Mouse (Mus musculus) kidney, embryonic 14.5 days (tissue): ENCODE data around the gene Pde10a. TPM values are rescaled to one million over a fixed set of nuclear protein-coding genes. Genes with fewer than 3 reads are reported as not detected.

Experiments used
- ATAC-seq: fragments of 200-750 bp; cut with Nextera tagmentation; 2 replicates; pipeline ENCODE4 v1.8.0; 2017; ENCODE audit warnings: moderate number of reproducible peaks, mild to moderate bottlenecking, moderate TSS enrichment, moderate library complexity; ENCODE audit not compliant: low FRiP score, low TSS enrichment
- H3K27ac ChIP-seq: fragments of 300-500 bp; sonication (generic); 2 replicates; pipeline ENCODE4 v1.5.1; 2014; ENCODE audit warnings: low read depth, mild to moderate bottlenecking, low read length, moderate library complexity, mixed read lengths
- H3K27me3 ChIP-seq: fragments of 300-500 bp; sonication (generic); 2 replicates; pipeline ENCODE4 v1.6.1; 2014; ENCODE audit warnings: mild to moderate bottlenecking, low read length; ENCODE audit not compliant: control insufficient read depth, insufficient read depth
- H3K36me3 ChIP-seq: fragments of 300-500 bp; sonication (generic); 2 replicates; pipeline ENCODE4 v1.6.1; 2014; ENCODE audit warnings: low read length, mixed read lengths; ENCODE audit not compliant: control insufficient read depth, insufficient read depth
- H3K4me1 ChIP-seq: fragments of 300-500 bp; sonication (generic); 2 replicates; pipeline ENCODE4 v1.6.1; 2014; ENCODE audit warnings: low read length, mixed read lengths; ENCODE audit not compliant: control insufficient read depth, insufficient read depth
- H3K4me2 ChIP-seq: fragments of 300-500 bp; sonication (generic); replicated peaks from 2 replicates; pipeline ENCODE4 v1.6.1; 2014; ENCODE audit warnings: low read depth, mild to moderate bottlenecking, low read length
- H3K4me3 ChIP-seq: fragments of 300-500 bp; sonication (generic); 2 replicates; pipeline ENCODE4 v1.5.1; 2014; ENCODE audit warnings: mild to moderate bottlenecking, low read length
- H3K9ac ChIP-seq: fragments of 300-500 bp; sonication (generic); 2 replicates; pipeline ENCODE4 v1.6.1; 2014; ENCODE audit warnings: low read depth, mild to moderate bottlenecking, low read length, moderate library complexity
- H3K9me3 ChIP-seq: fragments of 300-500 bp; sonication (generic); 2 replicates; pipeline ENCODE4 v1.6.1; 2016; ENCODE audit warnings: low read length; ENCODE audit not compliant: control insufficient read depth
- WGBS: fragments of 180-500 bp; shearing (Covaris S2); extraction: QIAGEN DNeasy Blood & Tissue Kit; methylation state at CpG from one replicate; pipeline ENCODE4 v1.1.7; 2014; 5-methylcytosine and 5-hydroxymethylcytosine counted together
- polyA plus RNA-seq: library from polyadenylated mRNA; unstranded; fragments of >200 nt; fragmentation: Nextera tagmentation; extraction: Ambion mirVana; gene quantifications from 2 replicates; pipeline ENCODE4 v1.2.1, GENCODE M21; 2014

Pde10a gene
- polyA plus RNA-seq, 1 experiment from 2014 or later: 2.3 TPM

DNA sequence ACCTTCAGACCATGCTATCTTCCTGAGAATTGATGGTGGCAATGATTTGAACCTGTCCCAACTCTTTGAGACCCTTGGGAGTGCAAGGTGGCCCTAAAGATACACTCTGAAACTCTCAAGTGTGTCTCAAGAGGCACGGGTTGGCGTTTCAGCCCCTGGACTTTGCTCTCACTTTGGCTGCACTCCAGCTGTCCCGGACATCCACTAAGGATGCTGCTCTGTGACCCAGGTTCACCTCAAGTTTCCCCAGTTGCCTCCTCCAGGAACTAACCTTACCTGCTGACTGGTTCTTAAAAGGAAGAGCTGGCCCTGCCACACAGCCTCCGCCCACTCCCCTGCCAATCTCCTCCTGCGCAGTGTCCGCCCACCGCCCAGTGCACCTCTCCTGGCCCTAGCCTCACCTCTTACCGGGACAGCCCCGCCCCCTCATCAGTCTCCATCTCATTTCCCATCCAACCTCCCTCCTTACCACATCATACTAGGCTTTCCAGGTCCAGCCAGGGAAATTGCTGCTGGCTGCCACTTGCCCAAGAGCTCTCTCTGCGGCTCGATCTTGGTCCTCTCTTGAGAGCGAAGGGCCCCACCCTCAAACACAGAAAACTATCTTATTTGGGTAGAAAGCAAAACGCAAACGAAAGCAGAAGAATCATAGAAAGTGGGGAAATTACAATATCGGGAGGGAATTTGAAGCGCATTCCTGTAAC lies 133.7 kb downstream of the Pde10a start:
- no peak overlapping the region for H3K9ac ChIP-seq
- no peaks in the 10 kb centered on the region for H3K36me3 ChIP-seq
- 62% methylated on average over 16 of the region's 16 CpGs for WGBS
- H3K4me1 ChIP-seq: no peaks in the 10 kb centered on the region
- ATAC-seq: no peak
- no peak overlapping the region for H3K4me3 ChIP-seq
- no peak overlapping the region for H3K4me2 ChIP-seq
- no peaks in the 10 kb centered on the region for H3K9me3 ChIP-seq
- H3K27ac ChIP-seq: no peak overlapping the region
- H3K27me3 ChIP-seq: no peaks in the 10 kb centered on the region

GRCm38 (mm10) chr17:8666912-8667311 lies 141.7 kb downstream of the Pde10a start:
- ATAC-seq: no peak
- Histone ChIP-seq H3K9me3 (no peaks in the 10 kb centered on the region), H3K27me3 (no peaks in the 10 kb centered on the region), H3K36me3 (no peaks in the 10 kb centered on the region), H3K4me2 (no peak overlapping the region), H3K4me3 (no peak overlapping the region), H3K9ac (no peak overlapping the region), H3K4me1 (no peaks in the 10 kb centered on the region), H3K27ac (no peak overlapping the region)
- 81% methylated on average over 5 of the region's 5 CpGs for WGBS

DNA sequence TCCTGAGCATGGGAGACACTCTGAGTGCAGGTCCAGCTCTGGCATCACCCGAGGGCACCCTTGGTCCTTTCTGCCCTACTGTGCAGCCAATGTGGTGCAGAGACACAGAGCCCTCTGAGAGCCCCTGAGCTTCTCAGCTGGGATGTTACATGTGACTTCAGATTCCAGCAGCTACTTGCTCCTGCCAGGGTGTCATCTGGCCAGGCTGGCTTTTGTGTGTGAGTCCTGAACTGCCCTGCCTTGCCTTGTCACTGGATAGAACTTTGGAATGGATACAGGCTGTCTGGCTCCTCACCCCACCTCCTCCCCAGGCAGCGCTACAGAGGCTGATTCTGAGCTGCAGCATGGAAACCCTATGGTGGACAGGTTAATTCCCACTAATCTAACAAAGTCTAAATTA lies 149.5 kb downstream of the Pde10a start:
- H3K27me3 ChIP-seq: no peaks in the 10 kb centered on the region
- no peak overlapping the region for H3K4me2 ChIP-seq
- 76% methylated on average over 2 of the region's 2 CpGs for WGBS
- H3K36me3 ChIP-seq: no peaks in the 10 kb centered on the region
- no peak for ATAC-seq
- no peak overlapping the region for H3K9ac ChIP-seq
- no peaks in the 10 kb centered on the region for H3K4me1 ChIP-seq
- H3K4me3 ChIP-seq: no peak overlapping the region
- no peak overlapping the region for H3K27ac ChIP-seq
- H3K9me3 ChIP-seq: no peaks in the 10 kb centered on the region

DNA sequence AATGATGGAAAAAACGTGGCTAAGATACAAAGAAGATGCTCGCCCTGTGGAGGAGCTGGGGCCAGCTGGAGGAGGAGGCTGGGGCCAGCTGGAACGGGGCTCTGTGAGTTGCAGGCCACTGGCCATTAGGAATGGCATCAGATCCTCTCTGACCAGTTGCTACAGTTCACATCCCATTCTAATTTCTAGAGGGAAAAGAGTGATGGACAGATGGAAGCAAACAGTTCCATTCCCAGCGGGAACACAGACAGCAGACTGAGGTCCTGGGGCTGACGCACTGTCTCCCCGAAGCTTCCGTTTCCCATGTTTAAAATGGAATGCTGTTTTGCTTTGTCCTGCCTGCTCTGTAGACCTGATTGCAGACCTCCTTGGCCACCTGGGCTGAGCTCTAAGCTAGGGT lies 161.2 kb downstream of the Pde10a start:
- Histone ChIP-seq H3K36me3 (no peaks in the 10 kb centered on the region), H3K27me3 (no peaks in the 10 kb centered on the region), H3K4me3 (no peak overlapping the region), H3K4me2 (no peak overlapping the region), H3K9me3 (no peaks in the 10 kb centered on the region), H3K27ac (no peak overlapping the region), H3K4me1 (no peaks in the 10 kb centered on the region), H3K9ac (no peak overlapping the region)
- WGBS: 64% methylated on average over 7 of the region's 7 CpGs
- ATAC-seq: no peak

- H3K36me3 ChIP-seq: no peaks in the 10 kb centered on the region
- WGBS: 55% methylated on average over 3 of the region's 3 CpGs
- H3K4me1 ChIP-seq: no peaks in the 10 kb centered on the region
- no peak overlapping the region for H3K4me3 ChIP-seq
- ATAC-seq: no peak
- H3K27me3 ChIP-seq: no peaks in the 10 kb centered on the region
- H3K9me3 ChIP-seq: no peaks in the 10 kb centered on the region
- H3K9ac ChIP-seq: no peak overlapping the region
- H3K27ac ChIP-seq: no peak overlapping the region
- H3K4me2 ChIP-seq: no peak overlapping the region
These were observed 162.9 kb downstream of the Pde10a start for GRCm38 (mm10) chr17:8688096-8688495.

- Histone ChIP-seq H3K4me1 (no peaks in the 10 kb centered on the region), H3K4me2 (no peak overlapping the region), H3K36me3 (no peaks in the 10 kb centered on the region), H3K9me3 (no peaks in the 10 kb centered on the region), H3K4me3 (no peak overlapping the region), H3K27me3 (no peaks in the 10 kb centered on the region), H3K9ac (no peak overlapping the region), H3K27ac (no peak overlapping the region)
- ATAC-seq: no peak
- WGBS: 67% methylated on average over 1 of the region's 1 CpGs
These were observed 173.1 kb downstream of the Pde10a start for GRCm38 (mm10) chr17:8698265-8698664.

GRCm38 (mm10) chr17:8698793-8699192 lies 173.6 kb downstream of the Pde10a start:
- no peak for ATAC-seq
- H3K4me1 ChIP-seq: no peaks in the 10 kb centered on the region
- no peak overlapping the region for H3K27ac ChIP-seq
- 76% methylated on average over 3 of the region's 3 CpGs for WGBS
- no peak overlapping the region for H3K9ac ChIP-seq
- no peaks in the 10 kb centered on the region for H3K27me3 ChIP-seq
- no peaks in the 10 kb centered on the region for H3K9me3 ChIP-seq
- no peaks in the 10 kb centered on the region for H3K36me3 ChIP-seq
- H3K4me3 ChIP-seq: no peak overlapping the region
- no peak overlapping the region for H3K4me2 ChIP-seq

GRCm38 (mm10) chr17:8701096-8701495 lies 175.9 kb downstream of the Pde10a start:
- Histone ChIP-seq H3K9me3 (no peaks in the 10 kb centered on the region), H3K4me3 (no peak overlapping the region), H3K36me3 (no peaks in the 10 kb centered on the region), H3K9ac (no peak overlapping the region), H3K27me3 (no peaks in the 10 kb centered on the region), H3K4me1 (no peaks in the 10 kb centered on the region), H3K4me2 (no peak overlapping the region), H3K27ac (no peak overlapping the region)
- ATAC-seq: no peak
- 45% methylated on average over 7 of the region's 7 CpGs for WGBS

GRCm38 (mm10) chr17:8702503-8702902 lies 177.3 kb downstream of the Pde10a start:
- Histone ChIP-seq H3K27ac (no peak overlapping the region), H3K4me1 (no peaks in the 10 kb centered on the region), H3K9me3 (no peaks in the 10 kb centered on the region), H3K9ac (no peak overlapping the region), H3K4me3 (no peak overlapping the region), H3K4me2 (no peak overlapping the region), H3K27me3 (no peaks in the 10 kb centered on the region), H3K36me3 (no peaks in the 10 kb centered on the region)
- ATAC-seq: no peak
- WGBS: 87% methylated on average over 5 of the region's 5 CpGs
